Mouse (Mus musculus) left cerebral cortex, adult 11 months (tissue): ENCODE data around the gene Naa35.

ENCODE experiments used
- DNase-seq: peaks from one replicate; pipeline ENCODE4 v3.0.0; 2022; ENCODE audit warnings: low spot score

The Naa35 gene

DNA sequence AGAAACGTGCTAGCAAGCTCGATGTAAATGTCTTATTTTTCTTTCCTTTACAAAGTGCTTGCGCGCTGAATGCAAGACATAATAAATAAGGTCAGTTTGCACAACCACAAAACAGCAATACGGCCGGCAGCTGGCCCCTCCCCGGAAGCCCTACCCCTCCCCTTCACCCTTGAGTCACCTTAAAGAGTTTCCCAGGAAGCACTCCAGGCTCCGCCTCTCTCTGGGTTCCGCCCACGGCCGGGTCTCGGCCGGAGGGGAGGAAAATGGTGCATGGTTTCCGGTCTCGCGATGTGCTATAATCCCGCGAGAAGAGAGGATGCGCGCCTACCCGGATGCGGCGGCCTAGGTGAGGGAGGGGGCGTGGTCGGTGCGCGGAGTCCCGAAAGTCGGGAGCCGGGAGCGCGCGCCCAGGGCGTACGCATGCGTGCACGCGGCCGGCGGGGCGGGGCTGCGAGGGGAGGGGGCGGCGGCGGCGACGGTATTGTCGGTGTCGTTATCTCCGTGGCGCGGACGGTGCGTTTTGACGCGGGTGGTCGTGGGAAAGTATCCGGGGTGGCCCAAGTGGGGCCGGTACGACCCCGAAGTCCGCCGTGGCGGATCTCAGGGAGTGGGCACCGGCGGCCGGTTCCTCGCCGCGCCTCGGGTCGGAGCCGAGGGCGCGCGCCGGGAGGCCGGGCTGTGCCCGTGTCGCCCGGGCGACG, at the start of gene Naa35, which contains the start of gene Agtpbp1:
TSS of gene Naa35 (plus strand) at position 313 of the 701 bp plus-strand sequence.
TSS of gene Agtpbp1 (minus strand) at position 281 of the 701 bp plus-strand sequence.
- peak; percentile 98 for DNase-seq

DNA sequence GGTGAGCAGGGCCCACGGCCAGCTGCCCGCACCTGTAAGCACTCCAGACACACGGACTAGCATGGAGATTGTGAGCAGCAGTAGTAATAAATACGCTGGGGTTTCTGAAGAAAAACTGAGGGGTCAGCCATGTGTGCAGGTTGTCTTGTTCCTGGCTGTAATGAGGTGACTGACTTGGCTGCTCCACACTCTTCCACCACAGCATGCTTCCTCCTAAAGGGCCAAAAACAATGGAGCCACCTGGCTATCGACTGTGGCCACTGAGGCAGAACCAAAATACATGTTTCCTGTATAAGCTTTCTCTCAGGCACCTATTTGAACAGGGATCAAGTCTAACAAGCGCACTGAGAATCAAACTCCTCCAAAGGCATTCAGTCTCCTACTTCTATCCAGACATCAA, 49.3 kb upstream of the Naa35 start:
- no peak for DNase-seq

DNA sequence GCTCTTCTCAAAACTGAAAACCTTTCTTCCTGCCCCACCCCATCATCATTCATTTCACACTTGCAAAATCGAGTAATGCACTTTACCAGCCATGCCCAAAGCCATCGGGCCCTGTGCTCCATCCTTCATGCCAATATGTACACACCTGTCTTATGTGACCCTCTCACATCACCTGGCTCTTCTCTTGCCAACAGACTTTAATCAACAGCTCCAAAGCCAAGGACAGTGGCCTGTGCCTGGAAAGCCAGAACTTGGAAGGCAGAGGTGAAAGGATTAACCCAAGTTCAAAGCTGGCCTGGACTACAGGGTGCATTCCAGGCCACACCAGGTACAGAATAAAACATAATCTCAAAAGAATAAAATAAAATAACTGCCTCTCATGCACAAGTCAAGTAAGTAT, 48.4 kb upstream of the Naa35 start:
- DNase-seq = no peak

DNA sequence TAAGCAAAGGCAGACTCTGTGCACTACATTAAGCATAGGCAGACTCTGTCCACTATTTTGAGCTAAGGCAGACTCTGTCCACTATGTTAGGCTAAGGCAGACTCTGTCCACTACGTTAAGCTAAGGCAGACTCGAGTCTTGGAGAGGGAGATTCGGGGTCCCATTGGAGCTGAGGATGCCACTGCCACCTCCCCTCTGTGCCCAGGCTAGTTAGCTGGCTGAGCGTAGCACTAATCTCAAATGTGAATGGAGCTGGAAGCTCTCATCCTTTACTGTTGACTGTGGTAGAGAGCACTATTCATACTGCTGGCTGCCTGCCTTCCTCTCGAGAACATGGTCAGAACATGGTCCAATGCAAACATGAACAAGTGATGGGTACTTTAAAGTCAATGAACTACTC, 46.4 kb upstream of the Naa35 start:
- no peak for DNase-seq

DNA sequence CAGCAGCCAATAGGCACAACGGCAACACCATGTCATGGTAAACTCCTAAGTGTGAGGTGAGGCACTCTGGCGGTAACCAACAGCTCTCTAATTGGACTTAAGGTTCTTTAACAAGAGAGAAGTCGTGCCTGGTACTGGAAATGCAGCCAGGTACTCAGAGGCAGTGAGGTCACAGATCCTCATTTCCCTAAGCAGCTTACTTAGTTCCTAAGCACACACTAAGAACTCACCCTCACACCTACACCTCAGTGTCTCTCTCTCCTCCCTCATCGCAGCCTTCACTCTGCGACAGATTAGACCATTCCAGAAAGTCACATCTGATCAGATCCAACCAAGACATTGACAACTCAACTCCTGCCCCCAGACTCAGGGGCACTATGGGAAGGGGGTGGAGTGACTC, 45.0 kb upstream of the Naa35 start:
- no peak for DNase-seq

DNA sequence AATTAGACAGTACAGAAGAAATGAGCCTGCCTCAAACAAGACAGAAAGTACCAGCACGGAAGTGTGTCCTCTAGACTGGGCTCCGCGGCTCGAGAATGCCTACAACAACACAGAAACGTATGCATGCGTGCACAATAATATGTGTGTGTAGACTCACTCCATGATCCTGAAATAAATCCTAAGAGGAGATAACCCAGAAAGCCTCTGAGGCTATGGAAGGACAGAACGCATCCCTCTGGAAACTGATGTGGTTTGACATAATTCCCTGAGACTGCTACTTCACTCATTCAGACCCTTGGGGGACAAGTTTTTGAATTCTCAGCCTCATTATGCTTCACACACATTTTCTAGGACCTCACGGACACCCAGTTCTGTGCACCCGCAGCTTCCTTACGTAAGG, 42.6 kb upstream of the Naa35 start:
- no peak for DNase-seq

DNA sequence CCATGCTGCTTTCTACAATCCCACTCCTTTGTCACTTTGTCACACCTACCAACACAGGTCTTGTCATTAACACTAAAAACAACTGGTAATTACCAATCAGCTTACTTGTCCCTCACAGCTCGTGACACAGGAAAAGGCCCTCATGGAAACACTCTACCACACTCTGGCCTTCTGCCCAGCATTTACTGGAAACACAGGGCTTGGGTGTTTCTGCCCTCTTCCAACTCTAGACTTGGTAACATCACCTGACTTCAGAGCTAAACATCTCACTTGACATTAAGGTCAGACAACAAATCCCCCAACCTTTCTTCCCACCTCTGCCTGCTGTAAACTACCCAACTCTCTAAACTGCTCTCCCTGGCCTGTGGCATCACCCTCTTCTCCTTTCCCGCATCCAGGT, 38.0 kb upstream of the Naa35 start:
- DNase-seq = no peak

DNA sequence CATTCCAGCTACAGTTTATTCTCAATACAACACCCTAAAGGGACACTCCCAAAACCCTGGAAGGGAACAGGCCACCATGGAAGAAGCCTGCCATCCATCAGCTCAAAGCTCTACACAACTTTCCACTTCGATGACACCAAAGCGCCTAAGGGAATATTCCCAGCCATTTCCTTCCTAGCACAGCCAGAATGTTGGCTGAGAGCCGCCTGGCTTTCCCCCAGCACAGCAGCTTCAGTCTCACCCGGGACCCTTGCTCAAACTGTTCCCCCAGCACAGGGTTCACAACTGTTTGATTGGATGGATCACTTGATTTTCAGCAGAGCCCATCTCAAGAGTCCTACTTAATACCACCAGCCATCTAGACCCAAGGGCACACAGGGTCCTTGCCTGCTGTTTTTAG, 37.3 kb upstream of the Naa35 start:
- DNase-seq = no peak

DNA sequence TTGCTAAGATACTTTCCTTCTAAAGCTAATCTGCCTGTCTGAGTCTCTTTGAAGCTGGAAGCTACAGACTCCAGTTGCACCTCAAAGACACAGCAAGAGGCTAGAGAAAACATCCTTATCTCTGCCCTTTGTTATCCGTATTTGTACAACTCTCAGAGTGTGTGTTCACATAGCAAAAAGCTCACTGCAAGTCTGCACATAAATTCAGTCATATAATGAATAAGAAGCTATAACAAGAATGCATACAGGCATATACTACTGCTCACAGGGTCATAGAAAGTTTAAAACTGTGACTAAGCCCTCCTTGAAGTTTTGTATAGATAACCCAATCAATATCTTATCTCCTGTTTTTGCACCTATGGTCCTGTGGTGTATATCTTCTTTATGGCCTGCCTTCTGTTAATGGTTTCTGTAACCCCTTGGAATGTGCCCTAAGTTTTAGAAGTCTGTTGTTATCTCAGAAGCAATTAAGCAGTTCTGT, 35.7 kb upstream of the Naa35 start:
- no peak for DNase-seq

DNA sequence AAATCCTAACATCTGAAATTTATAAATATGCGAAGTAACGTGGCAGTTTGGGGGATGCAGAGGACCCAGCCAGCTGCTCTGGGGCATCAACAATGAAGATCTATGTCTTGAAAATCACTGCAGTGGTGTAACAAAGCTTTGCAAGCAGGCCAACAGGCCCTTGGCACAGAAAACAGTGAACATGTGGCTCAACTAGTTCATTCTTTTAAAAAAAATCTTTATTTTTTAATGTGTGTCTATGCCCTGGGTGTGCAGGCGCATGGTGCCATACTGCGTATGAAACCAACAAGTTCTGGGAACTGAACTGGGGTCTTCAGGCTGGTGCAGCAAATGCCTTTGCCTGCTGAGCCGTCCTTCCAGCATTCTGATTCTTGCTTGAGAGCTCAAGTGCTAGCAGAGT, 32.8 kb upstream of the Naa35 start:
- no peak for DNase-seq

DNA sequence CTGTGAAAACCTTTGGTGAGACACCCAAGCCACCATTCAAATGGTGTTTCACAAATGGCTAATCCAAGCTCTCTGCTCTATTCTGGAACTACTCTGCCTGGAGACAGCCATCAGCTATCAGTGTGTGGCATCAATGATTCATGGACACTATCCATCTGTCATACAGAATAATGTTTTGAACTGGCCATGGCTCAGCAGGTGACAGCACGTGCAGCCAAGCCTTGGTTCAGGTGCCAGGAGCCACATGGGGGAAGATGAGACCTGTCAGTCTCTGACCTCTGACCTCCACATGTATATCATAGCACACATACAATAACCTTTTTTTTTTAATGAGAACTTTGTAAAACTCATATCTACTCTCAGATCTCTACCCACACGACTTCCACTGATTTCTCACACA, 32.3 kb upstream of the Naa35 start:
- DNase-seq = no peak

DNA sequence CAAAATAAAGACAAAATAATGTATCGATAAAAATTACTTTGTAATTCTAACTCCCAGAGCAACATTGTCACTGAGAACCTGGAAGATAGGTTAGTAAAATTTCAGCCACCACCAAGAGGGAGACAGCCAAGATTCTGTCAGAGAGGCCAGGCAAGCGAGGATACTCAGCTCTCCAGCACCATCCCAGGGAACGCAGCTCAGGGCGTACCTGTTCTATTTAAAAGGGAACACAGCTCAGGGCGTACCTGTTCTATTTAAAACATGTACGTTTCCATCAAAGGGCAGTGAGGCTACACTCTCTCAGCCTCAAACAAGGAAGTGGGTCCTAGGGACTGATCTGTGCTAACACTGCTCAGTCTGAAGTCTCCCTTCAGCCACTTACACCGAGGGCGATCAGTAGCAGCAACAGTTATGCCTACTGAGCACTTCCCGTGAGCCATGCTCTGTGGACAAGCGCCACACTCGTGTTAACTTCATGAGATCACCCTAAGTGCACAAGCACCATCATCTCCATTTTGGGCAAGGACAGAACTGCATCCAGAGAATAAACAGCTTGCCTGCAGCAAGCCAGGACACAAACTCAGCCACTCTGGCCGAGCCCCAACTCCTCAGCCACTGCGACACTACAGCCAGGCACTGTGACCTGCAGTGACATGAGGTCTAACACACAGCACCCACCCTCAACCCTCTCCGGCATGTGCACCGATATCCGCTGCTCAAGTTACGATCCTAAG, 30.1 kb upstream of the Naa35 start:
- no peak for DNase-seq

DNA sequence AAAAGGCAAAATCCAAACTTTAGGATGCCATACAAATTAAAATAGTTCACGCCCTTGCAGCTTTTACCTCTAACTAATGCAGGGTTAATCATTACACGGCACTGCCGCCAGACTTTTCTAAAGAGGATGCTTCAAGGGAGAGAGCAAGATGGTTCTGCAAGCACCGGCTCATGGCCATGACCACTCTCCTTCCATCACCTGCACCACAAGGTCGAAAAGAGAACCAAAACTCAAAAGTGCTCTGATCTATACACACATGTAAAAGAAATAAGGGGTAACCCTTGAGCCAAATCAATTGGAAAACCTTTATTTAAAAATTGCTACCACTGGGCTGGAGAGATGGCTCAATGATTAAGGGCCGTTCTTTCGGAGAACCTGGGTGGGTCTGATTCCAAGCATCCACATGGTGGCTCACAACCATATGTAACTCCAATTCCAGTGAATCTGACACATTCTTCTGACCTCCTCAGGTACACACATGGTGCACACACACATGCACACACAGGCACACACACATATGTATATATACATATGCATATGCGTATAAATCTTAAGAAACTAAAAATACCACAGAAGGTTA, 29.4 kb upstream of the Naa35 start:
- no peak for DNase-seq

DNA sequence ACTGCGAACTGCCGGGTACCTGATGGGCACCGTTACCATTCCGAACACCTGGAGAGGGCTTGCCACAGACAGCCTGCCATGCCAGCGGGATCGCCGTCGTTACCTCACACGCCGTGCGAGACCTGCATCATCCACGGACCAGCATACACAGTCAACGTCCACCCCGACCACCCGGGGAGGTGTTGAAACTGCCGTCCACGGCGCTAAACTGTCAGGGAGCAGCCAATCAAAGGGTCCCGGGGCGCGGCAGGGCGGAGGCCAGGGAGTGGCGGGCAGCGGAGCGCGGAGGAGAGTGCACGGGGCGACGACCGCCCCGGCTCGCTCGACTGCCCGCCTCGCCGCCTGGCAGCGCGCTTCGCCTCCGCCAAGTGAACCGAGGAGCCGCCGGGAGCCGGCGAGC, 28.4 kb upstream of the Naa35 start:
- no peak for DNase-seq

DNA sequence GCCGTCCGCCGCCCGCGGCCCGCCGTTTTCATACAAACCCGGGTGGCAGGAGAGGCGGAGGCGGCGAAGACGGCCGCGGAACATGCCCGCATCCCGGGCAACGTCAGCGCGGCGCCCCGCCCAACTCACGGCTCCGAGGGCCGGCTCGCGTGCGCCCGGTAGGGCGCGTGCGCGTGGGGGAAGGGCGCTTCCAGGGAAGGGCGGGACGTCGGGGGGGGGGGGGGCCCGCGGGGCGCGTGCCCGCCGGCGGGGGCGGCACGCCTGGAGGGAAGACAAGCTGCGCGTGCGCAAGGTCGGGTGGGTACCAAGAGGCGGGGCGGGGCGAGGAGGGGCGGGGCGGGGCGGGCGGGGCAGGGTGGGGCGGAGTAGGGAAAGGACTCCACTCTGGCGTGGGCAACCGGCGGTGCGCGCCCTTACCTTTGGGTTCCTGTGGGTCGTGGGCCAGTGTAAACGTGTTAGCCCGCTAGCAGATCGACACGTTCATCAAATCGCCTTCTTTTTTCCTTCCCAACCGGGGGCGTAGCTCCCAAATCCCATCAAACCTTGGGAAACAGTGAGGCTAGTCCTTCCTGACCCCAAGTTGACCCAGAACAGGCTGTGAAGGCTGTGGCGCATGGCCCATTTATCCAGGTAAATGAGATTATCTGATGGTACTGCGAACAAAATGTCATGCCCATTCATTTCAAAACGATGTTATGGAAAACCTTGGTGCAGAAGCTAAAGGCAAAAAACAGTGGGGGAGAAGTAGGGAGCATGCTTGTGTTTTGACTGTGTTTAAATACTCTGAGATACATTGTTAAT, 27.7 kb upstream of the Naa35 start:
- DNase-seq = peak; percentile 84

DNA sequence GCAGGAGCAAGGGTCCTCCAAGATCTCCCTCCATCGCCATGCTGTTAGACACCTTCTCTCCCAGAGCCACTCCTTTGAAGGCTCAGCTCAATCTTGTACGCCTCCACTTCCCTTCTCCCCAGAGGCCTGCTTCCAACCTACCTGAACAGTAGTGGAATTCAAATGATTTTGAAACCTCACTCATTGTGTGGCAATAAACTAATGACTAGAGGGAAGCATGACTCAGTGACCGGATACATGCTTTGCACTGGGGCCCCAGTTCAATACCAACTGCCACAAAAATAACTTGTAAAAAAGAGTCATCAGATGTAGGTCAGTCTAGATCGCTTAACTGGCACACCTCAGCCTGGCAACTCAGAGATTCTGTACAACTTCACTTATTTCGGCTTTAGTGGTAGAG, 26.3 kb upstream of the Naa35 start:
- no peak for DNase-seq

DNA sequence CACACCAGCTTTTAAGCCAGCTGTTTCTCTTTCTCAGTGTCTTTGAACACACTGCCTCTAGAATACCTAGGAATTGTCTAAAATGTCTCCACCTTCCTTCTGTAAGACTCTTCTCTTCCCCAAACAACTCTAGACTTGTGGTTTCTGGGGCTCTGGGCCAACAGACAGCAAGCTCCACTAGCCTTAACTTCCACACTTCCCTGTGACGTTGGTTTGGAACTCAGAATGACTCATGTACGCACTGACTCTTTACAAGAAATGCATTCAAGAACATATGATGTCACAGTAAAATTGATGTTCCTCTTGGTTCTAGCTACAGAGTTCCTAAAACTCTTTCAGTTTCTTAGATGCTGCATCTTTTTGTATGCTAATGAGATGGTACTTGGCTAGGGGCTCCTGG, 22.6 kb upstream of the Naa35 start:
- DNase-seq = no peak

DNA sequence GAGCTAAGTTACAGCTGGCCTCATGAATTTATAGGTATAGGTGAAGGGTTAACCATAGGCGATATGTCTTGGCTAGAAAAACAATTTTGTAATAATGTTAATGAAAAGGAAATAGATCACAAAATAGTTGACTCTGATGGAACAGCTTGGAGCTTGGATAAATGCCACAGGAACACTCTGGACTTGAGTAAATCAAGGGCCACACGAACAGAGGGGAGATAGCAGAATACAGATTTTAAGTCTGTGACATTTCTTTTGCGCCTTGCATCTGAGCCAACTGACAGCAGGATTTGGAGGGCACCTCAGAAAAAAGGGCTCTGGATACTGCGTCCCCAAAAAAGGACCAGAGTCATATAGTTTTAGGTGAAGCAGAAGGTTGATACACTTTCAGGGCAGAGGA, 20.6 kb upstream of the Naa35 start:
- DNase-seq = no peak

DNA sequence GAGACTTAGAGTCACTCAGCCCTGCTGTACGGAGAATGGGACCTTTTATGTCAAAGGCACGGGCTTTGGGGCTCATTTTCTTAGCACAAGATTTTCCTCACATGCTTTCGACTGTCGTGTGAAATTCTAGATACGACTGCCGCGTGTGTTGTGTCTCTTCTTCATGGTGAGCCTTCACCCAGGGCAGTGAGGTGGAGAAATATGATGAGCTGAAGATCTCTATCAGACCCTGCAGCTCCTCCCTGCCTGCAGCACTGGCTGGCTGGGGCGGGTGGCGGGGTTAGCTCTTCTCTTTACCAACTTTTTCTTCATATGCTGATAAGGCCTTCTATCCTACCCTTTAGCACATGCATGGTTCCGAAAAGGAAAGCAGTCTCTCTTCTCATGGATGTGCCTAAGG, 20.1 kb upstream of the Naa35 start:
- DNase-seq = no peak

DNA sequence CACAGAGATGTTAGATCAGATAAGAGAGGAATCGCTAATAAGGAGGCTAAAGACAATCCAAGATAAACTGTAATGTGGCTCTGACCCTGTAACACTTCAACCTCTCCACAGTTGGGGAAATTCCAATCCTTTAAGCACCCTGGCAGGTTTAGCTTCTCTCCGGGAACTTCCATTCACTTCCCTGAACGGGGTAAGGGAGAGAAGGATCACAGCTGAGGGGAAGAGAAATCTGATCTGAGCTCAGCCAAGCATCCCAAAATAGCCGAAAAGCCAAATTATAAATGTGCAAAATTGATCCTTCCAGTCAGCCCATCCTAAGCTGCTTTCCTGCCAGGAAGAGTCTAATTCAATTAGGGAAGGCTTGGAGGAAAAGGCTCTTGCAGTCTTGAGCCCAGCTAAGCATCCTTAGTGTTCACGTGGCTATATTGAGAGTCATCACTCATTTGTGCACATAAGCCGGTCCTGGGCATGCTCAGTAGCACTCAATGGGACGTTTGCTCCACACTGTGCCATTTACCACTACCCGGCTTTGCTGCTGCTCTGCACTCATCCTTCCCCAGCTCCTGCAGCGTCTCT, 19.0 kb upstream of the Naa35 start:
- no peak for DNase-seq

DNA sequence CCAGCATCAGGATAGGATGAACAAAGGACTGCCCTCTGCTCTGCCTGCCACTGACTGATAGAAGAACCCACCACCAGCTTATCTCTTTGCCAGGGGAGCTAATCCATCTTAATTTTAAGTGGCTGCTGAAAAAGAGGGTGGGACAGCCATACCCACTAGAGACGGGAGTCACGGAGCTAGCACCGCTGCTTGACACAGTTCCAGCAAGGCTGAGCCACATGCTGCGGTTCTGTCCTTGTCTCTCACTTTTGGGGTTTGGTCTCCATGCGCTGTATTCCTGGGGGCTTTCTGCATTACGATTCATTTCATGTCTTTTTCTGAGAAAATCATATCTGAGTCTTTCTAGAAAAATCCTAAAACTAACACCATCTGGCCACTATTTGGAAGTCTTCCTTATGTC, 14.0 kb upstream of the Naa35 start:
- no peak for DNase-seq

DNA sequence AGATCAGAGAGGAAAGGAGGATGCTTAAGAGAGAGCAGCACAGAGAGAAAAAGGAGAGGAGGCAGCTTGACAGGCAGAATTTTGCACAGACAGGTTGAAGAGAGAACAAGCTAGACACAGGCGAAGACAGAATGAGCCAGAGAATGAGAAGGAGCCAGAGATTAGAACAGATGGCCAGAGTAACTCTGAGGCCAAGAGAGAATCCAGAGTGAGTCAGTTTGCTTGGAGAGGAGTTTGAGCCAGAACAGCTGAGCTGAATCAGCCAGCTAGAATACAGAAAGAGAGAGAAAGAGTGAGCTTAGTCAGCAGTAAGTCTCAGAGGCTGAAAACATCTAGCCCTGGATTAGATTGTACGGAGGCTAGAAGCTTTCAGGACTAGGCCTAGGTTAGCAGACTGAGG, 12.5 kb upstream of the Naa35 start:
- no peak for DNase-seq
